Comparison of ENCODE assay signal across 10 mouse cellular contexts in genomic region chr11:21082711-21083110, GRCm38 (mm10). TPM values are rescaled to one million over a fixed set of nuclear protein-coding genes. Genes with fewer than 3 reads are reported as not detected.
A peak's percentile ranks its signal among the peaks of the same experiment; 100 is the strongest.
DNase-seq lines count a peak whose midpoint lies in the region; ATAC-seq lines count a peak whose summit lies in the region.
"Had no signal": no experiment of that assay in that cellular context is flagged by ENCODE, and none has a peak within 500 bp of the region (broad histone marks: within the 10 kb centered on the region; RNA-seq: fewer than 3 reads in every experiment).

No protein-coding gene starts in this region.

- no peak overlapping the region for H3K4me3 ChIP-seq in limb, embryonic 11.5 days (ENCODE audit: low read depth, low read length)
- H3K4me3 ChIP-seq in limb, embryonic 10.5 days, result no peak overlapping the region

- no peaks in the 10 kb centered on the region for H3K27me3 ChIP-seq in limb, embryonic 11.5 days (ENCODE audit: control insufficient read depth, insufficient read depth, low read length)
- H3K27me3 ChIP-seq in limb, embryonic 10.5 days (ENCODE audit: low read depth, poor library complexity, severe bottlenecking), result no peaks in the 10 kb centered on the region

- no peak overlapping the region for H3K27ac ChIP-seq in limb, embryonic 11.5 days (replicated peaks; ENCODE audit: low read depth, low read length)
- no peak overlapping the region for H3K27ac ChIP-seq in limb, embryonic 10.5 days

- 52% methylated on average over 2 of the region's 2 CpGs for WGBS in limb, embryonic 11.5 days
- 52% methylated on average over 2 of the region's 2 CpGs for WGBS in limb, embryonic 10.5 days

- no peaks in the 10 kb centered on the region for H3K36me3 ChIP-seq in limb, embryonic 11.5 days (ENCODE audit: control insufficient read depth, insufficient read depth, low read length)
- H3K36me3 ChIP-seq in limb, embryonic 10.5 days, result no peaks in the 10 kb centered on the region

- no peaks in the 10 kb centered on the region for H3K9me3 ChIP-seq in limb, embryonic 11.5 days (ENCODE audit: control insufficient read depth, low read length)
- H3K9me3 ChIP-seq in limb, embryonic 10.5 days (replicated peaks), result no peaks in the 10 kb centered on the region

- no peak overlapping the region for H3K4me2 ChIP-seq in limb, embryonic 11.5 days (ENCODE audit: low read depth, severe bottlenecking)

- H3K4me1 ChIP-seq in limb, embryonic 11.5 days (ENCODE audit: control insufficient read depth, insufficient read depth, low read length), result no peaks in the 10 kb centered on the region
- no peaks in the 10 kb centered on the region for H3K4me1 ChIP-seq in limb, embryonic 10.5 days

- ATAC-seq in limb, embryonic 11.5 days (ENCODE audit: insufficient number of reproducible peaks, low FRiP score, low TSS enrichment, low read depth), result no peak
- peak; percentile 91 for ATAC-seq in inflammation-experienced regulatory T-cells, adult 6 months
- ATAC-seq in megakaryocyte progenitor cell, adult 5-6 weeks (replicated peaks; ENCODE audit: poor library complexity), result peak; percentile 90

- peak; percentile 19 for DNase-seq in limb, embryonic 11.5 days (ENCODE audit: low spot score)
- DNase-seq in limb, embryonic 10.5 days (ENCODE audit: low spot score), result no peak
- DNase-seq in brain, adult 2 months (ENCODE audit: low read depth, low spot score), result peak; percentile 69
- no peak for DNase-seq in cerebellum, adult 8-10 months
- DNase-seq in left cerebral cortex, adult 9 months (ENCODE audit: low spot score in 2 of 2), result no peak
- DNase-seq in left cerebral cortex, postnatal 4 days, result no peak
- DNase-seq: cerebellum, postnatal 10 days; gastrocnemius, postnatal 10 days had no signal

- H3K9ac ChIP-seq in limb, embryonic 11.5 days (ENCODE audit: low read length), result no peak overlapping the region

- intact Hi-C loops in left cerebral cortex, postnatal 4 days (cut with DNase I), result no loop called here

RNA-seq across cellular contexts. Expression of gene Peli1, which starts 8.4 kb away (rescaled TPM):
- 75.6 and 78.9 TPM in 2 replicates for polyA plus RNA-seq in limb, embryonic 11.5 days (2014; fragmentation: Nextera tagmentation; extraction: Ambion mirVana)
- polyA plus RNA-seq in limb, embryonic 10.5 days (2016; fragmentation: Nextera tagmentation; extraction: Ambion mirVana), result 59.0 and 64.3 TPM in 2 replicates
- polyA plus RNA-seq in inflammation-experienced regulatory T-cells, adult 6 months (2017; shearing (Covaris generic)), result 10 to 100 TPM; 41.6 to 97.7 (median 96.1) TPM
- 18.1 and 21.1 TPM in 2 replicates for total RNA-seq in megakaryocyte progenitor cell, adult 5-6 weeks (2015)
- total RNA-seq in megakaryocyte progenitor cell, adult 5-6 weeks (2017), result 11.2 and 14.1 TPM in 2 replicates
- total RNA-seq in left cerebral cortex, postnatal 4 days (2021), result 10 to 100 TPM; 69.3 to 72.1 TPM

Comparison
In these comparisons a context has a peak if more than half of its experiments do, and no peak if none do; other contexts are left out.
1. DNase-seq: peak in limb, embryonic 11.5 days (single experiment) and brain, adult 2 months (single experiment); none in limb, embryonic 10.5 days (single experiment), cerebellum, adult 8-10 months (single experiment), left cerebral cortex, adult 9 months (0 of 2) and left cerebral cortex, postnatal 4 days (single experiment).